Mouse (Mus musculus): ENCODE measurements around the gene Ly6g6d. TPM values are rescaled to one million over a fixed set of nuclear protein-coding genes. Genes with fewer than 3 reads are reported as not detected.

Gene Ly6g6d
- polyA plus RNA-seq, 1 experiment: 7.2 TPM

DNA sequence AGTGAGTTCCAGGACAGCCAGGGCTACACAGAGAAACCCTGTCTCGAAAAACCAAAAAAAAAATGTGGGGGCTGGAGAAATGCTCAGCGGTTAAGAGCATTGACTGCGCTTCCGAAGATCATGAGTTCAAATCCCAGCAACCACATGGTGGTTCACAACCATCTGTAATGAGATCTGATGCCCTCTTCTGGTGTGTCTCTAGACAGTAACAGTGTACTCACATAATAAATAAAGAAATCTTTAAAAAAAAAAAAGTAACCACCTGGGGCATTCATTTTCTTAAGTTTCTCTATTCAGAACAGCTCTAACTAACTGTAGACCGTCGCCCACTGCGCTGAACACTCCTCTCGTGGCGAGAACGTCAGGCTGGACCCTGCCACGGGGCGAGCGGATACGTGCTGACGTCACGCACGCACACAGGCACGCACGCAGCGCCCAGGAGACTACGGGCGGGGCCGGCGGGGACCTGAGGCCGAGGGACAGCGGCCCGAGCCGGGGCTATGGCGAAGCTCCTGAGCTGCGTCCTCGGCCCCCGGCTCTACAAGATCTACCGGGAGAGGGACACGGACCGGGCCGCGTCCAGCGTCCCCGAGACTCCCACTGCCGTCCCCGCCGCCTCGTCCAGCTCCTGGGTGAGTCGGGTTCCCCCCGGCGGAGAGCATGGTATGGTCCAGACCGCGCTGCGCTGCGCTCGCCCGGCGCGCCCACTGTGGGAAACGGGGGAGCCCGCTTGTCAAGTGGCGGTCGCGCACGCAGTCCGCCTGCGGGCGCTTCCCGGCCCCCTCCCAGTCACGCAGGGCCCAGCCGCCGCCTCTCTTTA is 11.2 kb upstream of the Ly6g6d start, which contains the start of gene Abhd16a:
Gene Abhd16a, plus strand, starts transcription at position 439 of the 820 bp plus-strand sequence.
- TF ChIP-seq POLR2A (IDR thresholded peaks at IDR 0.05; ENCODE audit: low read depth, low read length) (peak; percentile 86), CTCF (IDR thresholded peaks at IDR 0.05; ENCODE audit: extremely low read depth, insufficient read length, insufficient replicate concordance, low read depth, low read length) (no peak)
- H3K4me1 ChIP-seq (ENCODE audit: control insufficient read depth, insufficient read depth, insufficient read length, low read length): 0 out of 2 replicates have a peak, but pooled peaks cover 3% of the 10 kb centered on the region
- H3K27ac ChIP-seq (ENCODE audit: insufficient read depth, low read depth, low read length): peak within 1 kb of the TSS; percentile 93
- peak within 1 kb of the TSS; percentile 73 for H3K4me3 ChIP-seq (ENCODE audit: low read depth, low read length)
- H3K36me3 ChIP-seq (ENCODE audit: control insufficient read depth, insufficient read depth, low read length): peaks cover 25% of the 10 kb centered on the region
- 2% methylated on average over 64 of the region's 67 CpGs for WGBS
- no peaks in the 10 kb centered on the region for H3K27me3 ChIP-seq (ENCODE audit: control insufficient read depth, insufficient read depth, low read length)

DNA sequence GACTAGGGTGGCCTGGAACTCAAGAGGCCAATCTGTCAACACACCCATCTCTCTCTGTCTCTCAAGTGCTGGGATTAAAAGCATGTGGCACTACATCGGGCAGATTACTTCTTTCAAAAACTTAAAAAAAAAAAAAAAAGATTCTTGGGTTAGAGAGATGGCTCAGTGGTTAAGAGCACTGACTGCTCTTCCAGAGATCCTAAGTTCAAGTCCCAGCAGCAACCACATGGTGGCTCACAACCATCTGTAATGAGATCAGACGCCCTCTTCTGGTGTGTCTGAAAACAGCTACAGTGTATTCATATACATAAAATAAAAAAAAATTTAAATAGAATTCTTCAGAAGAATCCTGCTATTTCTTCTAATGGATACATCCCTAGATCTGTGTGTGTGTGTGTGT is 10.3 kb upstream of the Ly6g6d start:
- Histone ChIP-seq H3K27me3 (ENCODE audit: control insufficient read depth, insufficient read depth, low read length) (no peaks in the 10 kb centered on the region), H3K27ac (ENCODE audit: insufficient read depth, low read depth, low read length) (no peak overlapping the region), H3K4me1 (ENCODE audit: control insufficient read depth, insufficient read depth, insufficient read length, low read length) (peaks cover 6% of the 10 kb centered on the region; the same call in 1 of the 2 replicates), H3K36me3 (ENCODE audit: control insufficient read depth, insufficient read depth, low read length) (peaks cover 20% of the 10 kb centered on the region), H3K4me3 (ENCODE audit: low read depth, low read length) (no peak overlapping the region)
- TF ChIP-seq CTCF (IDR thresholded peaks at IDR 0.05; ENCODE audit: extremely low read depth, insufficient read length, insufficient replicate concordance, low read depth, low read length) (no peak), POLR2A (IDR thresholded peaks at IDR 0.05; ENCODE audit: low read depth, low read length) (no peak)
- 43% methylated on average over 2 of the region's 2 CpGs for WGBS

GRCm38 (mm10) chr17:35085208-35085865 is 7.5 kb upstream of the Ly6g6d start, which contains the start of gene Ly6g6f:
Gene Ly6g6f (minus strand): TSS chr17:35085610.
- Histone ChIP-seq H3K27me3 (ENCODE audit: control insufficient read depth, insufficient read depth, low read length) (no peaks in the 10 kb centered on the region), H3K4me1 (ENCODE audit: control insufficient read depth, insufficient read depth, insufficient read length, low read length) (peaks cover 9% of the 10 kb centered on the region; the same call in 1 of the 2 replicates), H3K27ac (ENCODE audit: insufficient read depth, low read depth, low read length) (no peak within 1 kb of the TSS), H3K36me3 (ENCODE audit: control insufficient read depth, insufficient read depth, low read length) (no peaks in the 10 kb centered on the region), H3K4me3 (ENCODE audit: low read depth, low read length) (no peak within 1 kb of the TSS)
- TF ChIP-seq CTCF (IDR thresholded peaks at IDR 0.05; ENCODE audit: extremely low read depth, insufficient read length, insufficient replicate concordance, low read depth, low read length): no peak
- no peak for TF ChIP-seq POLR2A (IDR thresholded peaks at IDR 0.05; ENCODE audit: low read depth, low read length)
- 68% methylated on average over 7 of the region's 7 CpGs for WGBS

- Histone ChIP-seq H3K4me3 (ENCODE audit: low read depth, low read length) (no peak overlapping the region), H3K36me3 (ENCODE audit: control insufficient read depth, insufficient read depth, low read length) (no peaks in the 10 kb centered on the region), H3K27me3 (ENCODE audit: control insufficient read depth, insufficient read depth, low read length) (no peaks in the 10 kb centered on the region), H3K27ac (ENCODE audit: insufficient read depth, low read depth, low read length) (no peak overlapping the region), H3K4me1 (ENCODE audit: control insufficient read depth, insufficient read depth, insufficient read length, low read length) (peaks cover 19% of the 10 kb centered on the region; the same call in 1 of the 2 replicates)
- no peak for TF ChIP-seq POLR2A (IDR thresholded peaks at IDR 0.05; ENCODE audit: low read depth, low read length)
- TF ChIP-seq CTCF (IDR thresholded peaks at IDR 0.05; ENCODE audit: extremely low read depth, insufficient read length, insufficient replicate concordance, low read depth, low read length): no peak
- WGBS: 15% methylated on average over 3 of the region's 3 CpGs
Observed at GRCm38 (mm10) chr17:35083929-35084497, 6.1 kb upstream of the Ly6g6d start.

- Histone ChIP-seq H3K4me3 (ENCODE audit: low read depth, low read length) (no peak overlapping the region), H3K36me3 (ENCODE audit: control insufficient read depth, insufficient read depth, low read length) (no peaks in the 10 kb centered on the region), H3K27me3 (ENCODE audit: control insufficient read depth, insufficient read depth, low read length) (no peaks in the 10 kb centered on the region), H3K4me1 (ENCODE audit: control insufficient read depth, insufficient read depth, insufficient read length, low read length) (peaks cover 21% of the 10 kb centered on the region), H3K27ac (ENCODE audit: insufficient read depth, low read depth, low read length) (no peak overlapping the region)
- TF ChIP-seq POLR2A (IDR thresholded peaks at IDR 0.05; ENCODE audit: low read depth, low read length) (no peak), CTCF (IDR thresholded peaks at IDR 0.05; ENCODE audit: extremely low read depth, insufficient read length, insufficient replicate concordance, low read depth, low read length) (no peak)
- WGBS: 92% methylated on average over 16 of the region's 16 CpGs
Observed at GRCm38 (mm10) chr17:35082841-35083576, 5.1 kb upstream of the Ly6g6d start.

GRCm38 (mm10) chr17:35080710-35081109 is 2.8 kb upstream of the Ly6g6d start:
- Histone ChIP-seq H3K27me3 (ENCODE audit: control insufficient read depth, insufficient read depth, low read length) (no peaks in the 10 kb centered on the region), H3K27ac (ENCODE audit: insufficient read depth, low read depth, low read length) (no peak overlapping the region), H3K4me3 (ENCODE audit: low read depth, low read length) (no peak overlapping the region), H3K4me1 (ENCODE audit: control insufficient read depth, insufficient read depth, insufficient read length, low read length) (peaks cover 30% of the 10 kb centered on the region), H3K36me3 (ENCODE audit: control insufficient read depth, insufficient read depth, low read length) (no peaks in the 10 kb centered on the region)
- WGBS: 93% methylated on average over 4 of the region's 4 CpGs
- no peak for TF ChIP-seq CTCF (IDR thresholded peaks at IDR 0.05; ENCODE audit: extremely low read depth, insufficient read length, insufficient replicate concordance, low read depth, low read length)
- TF ChIP-seq POLR2A (IDR thresholded peaks at IDR 0.05; ENCODE audit: low read depth, low read length): no peak

Measured in small intestine, adult 2 months (tissue).